Mouse (Mus musculus) cerebellum, adult 2 months (tissue): ENCODE measurements at regions not wholly inside any gene's neighbourhood (a gene's known extent, or its start where the extent isn't known, plus 50 kb on each side); places are given as distances from the start of the nearest gene placed in this dataset.

Experiments
- DNase-seq, 2 experiments: peaks; one replicate each; pipeline ENCODE4 v3.0.0; 2021
- H3K27ac ChIP-seq: fragments of 200-500 bp; 2 replicates; pipeline ENCODE4 v1.5.1; 2012; ENCODE audit warnings: low read length, control low read depth, inconsistent platforms; ENCODE audit not compliant: insufficient read depth
- H3K27me3 ChIP-seq: fragments of 200-500 bp; 2 replicates; pipeline ENCODE4 v1.6.1; 2012; ENCODE audit warnings: inconsistent platforms, mild to moderate bottlenecking, low read length, moderate library complexity; ENCODE audit not compliant: control insufficient read depth, insufficient read depth
- H3K4me1 ChIP-seq: fragments of 200-500 bp; 2 replicates; pipeline ENCODE4 v1.6.1; 2011; ENCODE audit warnings: low read length; ENCODE audit not compliant: control insufficient read depth, insufficient read depth
- H3K4me3 ChIP-seq: fragments of 200-500 bp; replicated peaks from 2 replicates; pipeline ENCODE3; 2011; ENCODE audit warnings: mild to moderate bottlenecking, low read depth, low read length, control low read depth; ENCODE audit not compliant: insufficient read depth
- CTCF ChIP-seq: fragments of 200-500 bp; IDR thresholded peaks from 2 replicates; pipeline ENCODE4 v1.5.1; 2011; ENCODE audit warnings: low read depth, mild to moderate bottlenecking, control low read depth, low read length, moderate library complexity, borderline replicate concordance; ENCODE audit not compliant: insufficient read depth
- POLR2A ChIP-seq: fragments of 200-500 bp; IDR thresholded peaks from 2 replicates; pipeline ENCODE4 v1.6.1; 2011; ENCODE audit warnings: low read length, control low read depth, borderline replicate concordance; ENCODE audit not compliant: insufficient read depth
- WGBS: fragments of 180-500 bp; shearing (Covaris S2); methylation state at CpG from one replicate; pipeline ENCODE4 v1.1.7; 2018; 5-methylcytosine and 5-hydroxymethylcytosine counted together

DNA sequence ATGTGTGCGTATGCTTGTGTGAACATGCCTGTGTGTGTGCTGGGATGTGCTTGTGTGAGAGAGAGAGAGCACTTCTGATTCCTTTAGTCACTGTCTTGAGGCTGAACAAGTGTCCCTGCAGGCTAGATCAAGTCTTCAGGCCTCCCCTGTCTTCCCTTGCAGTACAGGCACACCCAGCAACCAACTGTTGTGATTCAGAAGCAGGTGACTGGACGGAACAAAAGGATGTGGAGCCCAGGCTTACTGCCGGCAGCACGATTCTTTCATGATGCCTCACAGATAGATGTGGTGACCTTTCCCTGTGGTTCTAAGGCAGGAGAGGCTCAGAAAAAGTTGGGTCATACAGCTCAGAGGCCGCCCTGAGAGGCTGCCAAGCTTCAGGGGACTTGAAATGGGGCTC is 114.0 kb upstream of the Gli2 start:
- Histone ChIP-seq H3K27ac (no peak overlapping the region), H3K27me3 (no peaks in the 10 kb centered on the region), H3K4me1 (no peaks in the 10 kb centered on the region), H3K4me3 (no peak overlapping the region)
- TF ChIP-seq POLR2A (no peak), CTCF (no peak)
- 86% methylated on average over 5 of the region's 5 CpGs for WGBS
- DNase-seq, result no peak

DNA sequence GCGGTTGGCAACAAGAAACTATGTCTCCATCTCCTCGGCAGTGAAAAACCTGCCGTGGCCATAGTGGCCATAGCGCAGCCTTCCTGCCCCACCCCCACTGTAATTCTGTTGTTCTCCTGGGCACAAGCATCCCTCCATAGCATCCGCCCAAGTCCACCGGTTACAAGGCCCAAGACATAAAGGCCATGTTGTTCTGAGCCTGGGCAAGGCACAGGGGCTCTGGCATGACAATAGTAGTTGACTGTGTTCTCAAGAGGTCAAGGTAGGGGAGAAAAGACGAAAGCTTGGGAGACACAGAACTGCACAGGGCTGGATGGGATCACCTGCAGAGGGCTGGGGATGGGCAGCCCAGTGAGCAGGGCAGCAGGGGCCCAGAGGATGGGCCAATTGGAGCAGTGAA is 112.9 kb upstream of the Gli2 start:
- Histone ChIP-seq H3K27ac (no peak overlapping the region), H3K4me1 (no peaks in the 10 kb centered on the region), H3K4me3 (no peak overlapping the region), H3K27me3 (no peaks in the 10 kb centered on the region)
- 85% methylated on average over 7 of the region's 7 CpGs for WGBS
- DNase-seq, result no peak
- TF ChIP-seq CTCF, result no peak
- TF ChIP-seq POLR2A, result no peak

DNA sequence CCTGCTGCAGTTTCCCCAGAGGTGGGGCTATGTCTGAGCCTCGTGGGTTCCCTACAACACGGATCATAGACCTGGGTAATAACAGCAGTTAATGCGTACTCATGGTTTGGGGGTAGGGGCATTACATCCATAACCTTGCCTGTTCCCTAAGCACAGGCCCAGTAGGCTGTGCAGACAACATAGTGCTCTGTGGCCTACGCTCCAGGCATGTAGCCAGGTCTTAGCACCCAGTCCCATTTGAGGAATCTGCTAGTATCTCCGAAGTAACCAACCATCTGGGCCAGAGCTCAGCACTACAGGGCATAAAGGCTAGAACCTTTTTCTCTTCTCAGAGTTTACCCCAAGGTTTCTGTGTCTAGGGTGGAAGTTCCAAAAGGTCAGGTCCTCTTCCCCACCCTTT is 111.4 kb upstream of the Gli2 start:
- Histone ChIP-seq H3K4me1 (no peaks in the 10 kb centered on the region), H3K4me3 (no peak overlapping the region), H3K27ac (no peak overlapping the region), H3K27me3 (no peaks in the 10 kb centered on the region)
- TF ChIP-seq CTCF (no peak), POLR2A (no peak)
- no peak for DNase-seq
- WGBS, result 83% methylated on average over 5 of the region's 5 CpGs

DNA sequence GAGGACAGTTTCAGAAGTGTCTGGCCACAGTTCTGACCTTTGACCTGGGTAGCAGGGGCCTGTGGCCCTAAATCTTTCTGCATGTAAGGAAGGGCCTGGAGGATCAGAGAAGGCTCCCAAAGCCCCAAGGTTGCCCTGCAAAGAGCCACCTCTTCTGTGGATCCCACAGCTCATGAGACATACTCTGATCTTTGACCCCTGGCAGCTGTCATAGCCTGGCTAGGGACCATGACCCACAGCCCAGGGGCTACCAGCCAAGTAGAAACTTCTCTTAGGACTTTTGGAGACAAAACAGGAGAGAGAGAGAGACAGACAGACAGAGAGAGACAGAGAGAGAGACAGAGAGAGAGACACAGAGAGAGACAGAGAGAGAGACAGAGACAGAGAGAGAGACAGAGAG is 110.4 kb upstream of the Gli2 start:
- no peaks in the 10 kb centered on the region for H3K4me1 ChIP-seq
- no peaks in the 10 kb centered on the region for H3K27me3 ChIP-seq
- no peak overlapping the region for H3K4me3 ChIP-seq
- no peak overlapping the region for H3K27ac ChIP-seq
- no peak for DNase-seq
- TF ChIP-seq POLR2A (no peak), CTCF (no peak)

DNA sequence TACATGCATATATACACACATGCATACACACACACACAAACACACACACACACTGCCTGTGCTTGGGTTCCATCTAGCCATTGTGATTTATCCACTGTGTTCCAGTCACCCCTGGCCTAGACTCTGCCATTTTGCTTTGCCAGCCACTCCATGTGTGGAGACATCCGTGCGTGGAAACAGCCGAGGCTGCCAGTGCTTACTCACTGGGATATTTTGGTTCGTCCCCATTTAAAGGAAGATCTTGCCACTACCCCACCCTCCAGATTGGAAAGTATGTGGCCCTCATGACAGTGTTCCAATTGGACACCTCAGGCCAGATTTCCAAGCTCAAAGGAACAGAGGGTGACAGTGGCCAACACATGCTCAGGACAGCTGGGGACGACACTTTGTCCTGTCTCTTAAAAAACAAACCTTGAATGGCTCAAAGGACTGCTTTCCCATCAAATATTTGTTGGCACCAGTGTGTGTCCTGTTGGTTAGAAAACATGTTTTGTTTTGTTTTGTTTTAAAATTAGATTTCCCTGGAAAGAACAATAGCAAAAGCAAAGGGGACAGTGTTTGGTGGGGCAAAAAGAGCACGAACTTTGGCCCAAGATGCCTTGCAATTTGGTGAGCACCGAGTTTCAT is 109.8 kb upstream of the Gli2 start:
- H3K27ac ChIP-seq, result no peak overlapping the region
- no peaks in the 10 kb centered on the region for H3K4me1 ChIP-seq
- 70% methylated on average over 7 of the region's 7 CpGs for WGBS
- H3K4me3 ChIP-seq, result no peak overlapping the region
- TF ChIP-seq POLR2A (no peak), CTCF (no peak)
- DNase-seq, result no peak
- H3K27me3 ChIP-seq, result no peaks in the 10 kb centered on the region

DNA sequence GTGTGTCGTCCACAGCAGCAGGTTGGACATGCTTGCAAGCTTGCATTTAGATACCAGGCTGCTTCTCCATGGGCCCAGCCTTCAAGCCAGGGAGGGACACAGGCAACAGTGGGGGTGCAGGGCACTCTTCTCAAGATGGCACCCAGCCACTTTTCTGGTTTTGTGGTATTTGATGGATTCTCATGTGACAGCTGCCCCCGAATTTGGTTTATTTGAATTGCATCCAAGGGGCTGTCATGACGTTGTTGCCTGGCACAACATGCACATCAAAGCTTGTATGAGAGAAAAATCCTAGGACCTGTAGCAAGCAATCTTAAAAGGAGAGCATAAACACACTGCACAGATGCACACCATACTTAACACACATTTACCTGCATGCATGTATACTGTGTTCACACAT is 108.3 kb upstream of the Gli2 start:
- Histone ChIP-seq H3K27ac (no peak overlapping the region), H3K27me3 (no peaks in the 10 kb centered on the region), H3K4me3 (no peak overlapping the region), H3K4me1 (no peaks in the 10 kb centered on the region)
- 25% methylated on average over 3 of the region's 3 CpGs for WGBS
- TF ChIP-seq CTCF, result no peak
- TF ChIP-seq POLR2A, result no peak
- DNase-seq, result no peak

DNA sequence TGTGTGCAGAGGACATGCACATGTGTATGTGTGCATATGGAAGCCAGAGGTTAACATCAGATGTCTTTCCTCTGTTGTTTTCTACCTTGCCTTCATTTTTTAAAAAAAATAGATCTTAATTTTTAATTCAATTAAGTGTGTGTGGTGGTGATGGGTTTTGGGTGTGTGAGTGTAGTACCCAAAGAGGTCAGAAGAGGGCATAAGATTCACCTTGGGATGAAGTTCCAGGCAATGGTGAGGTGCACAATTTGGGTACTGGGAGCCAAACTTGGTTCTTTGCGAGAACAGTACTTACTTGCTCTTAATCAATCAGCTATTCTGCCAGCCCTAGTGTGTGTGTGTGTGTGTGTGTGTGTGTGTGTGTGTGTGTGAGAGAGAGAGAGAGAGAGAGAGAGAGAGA is 106.9 kb upstream of the Gli2 start:
- Histone ChIP-seq H3K27ac (no peak overlapping the region), H3K4me3 (no peak overlapping the region), H3K27me3 (no peaks in the 10 kb centered on the region), H3K4me1 (no peaks in the 10 kb centered on the region)
- TF ChIP-seq POLR2A (no peak), CTCF (no peak)
- no peak for DNase-seq
- 79% methylated on average over 1 of the region's 1 CpGs for WGBS

DNA sequence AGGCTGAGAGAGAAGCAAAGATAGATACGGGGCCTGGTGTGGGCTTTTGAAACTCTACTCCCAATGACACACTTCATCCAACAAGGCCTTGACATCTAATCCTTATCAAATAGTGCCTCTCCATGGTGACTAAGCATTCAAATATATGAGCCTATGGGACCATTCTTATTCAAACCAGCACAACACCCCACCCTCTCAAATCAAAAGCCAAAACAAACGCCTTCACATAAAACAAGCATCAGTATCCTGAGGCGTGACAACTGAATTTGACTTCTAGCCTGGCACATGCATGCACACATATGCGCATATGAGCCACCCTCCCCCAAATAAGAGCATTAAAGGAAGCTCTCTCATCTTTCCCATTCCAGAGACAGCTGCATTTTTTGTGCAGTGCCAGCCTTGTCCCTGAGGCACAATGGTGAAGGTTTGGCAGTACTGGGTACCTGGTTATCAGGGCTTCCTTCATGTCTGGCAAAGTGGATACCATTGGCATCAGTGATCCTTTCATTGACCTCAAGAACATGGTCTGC is 103.8 kb upstream of the Gli2 start:
- H3K4me1 ChIP-seq, result no peaks in the 10 kb centered on the region
- no peak for DNase-seq
- TF ChIP-seq POLR2A, result no peak
- no peak for TF ChIP-seq CTCF
- 89% methylated on average over 4 of the region's 4 CpGs for WGBS
- no peak overlapping the region for H3K4me3 ChIP-seq
- no peaks in the 10 kb centered on the region for H3K27me3 ChIP-seq
- no peak overlapping the region for H3K27ac ChIP-seq

DNA sequence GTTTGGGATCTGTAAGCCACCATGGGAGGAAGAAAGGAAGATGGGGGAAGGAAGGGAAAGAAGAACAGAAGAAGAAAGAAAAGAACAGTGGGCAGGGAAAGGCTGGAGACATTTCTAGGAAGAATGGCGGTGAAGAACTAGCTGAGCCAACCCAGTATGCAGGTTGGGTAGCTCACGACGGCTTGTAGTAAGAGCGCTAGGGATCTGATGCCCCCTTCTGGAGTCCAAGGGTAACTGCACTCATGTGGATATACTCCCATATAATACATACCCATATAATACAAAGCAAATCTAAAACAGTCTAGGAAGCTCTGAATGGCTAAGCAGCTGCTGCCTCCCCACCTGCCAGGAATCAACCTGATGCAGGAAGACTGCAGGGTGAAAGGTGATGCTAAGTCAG is 100.2 kb upstream of the Gli2 start:
- H3K4me1 ChIP-seq, result no peaks in the 10 kb centered on the region
- DNase-seq, result no peak
- H3K27ac ChIP-seq, result no peak overlapping the region
- no peak overlapping the region for H3K4me3 ChIP-seq
- WGBS, result 96% methylated on average over 4 of the region's 4 CpGs
- TF ChIP-seq POLR2A (no peak), CTCF (no peak)
- no peaks in the 10 kb centered on the region for H3K27me3 ChIP-seq
